Mouse (Mus musculus): Measurements from ENCODE around the gene Arsb.
A peak's percentile ranks its signal among the peaks of the same experiment; 100 is the strongest.

Gene Arsb

DNA sequence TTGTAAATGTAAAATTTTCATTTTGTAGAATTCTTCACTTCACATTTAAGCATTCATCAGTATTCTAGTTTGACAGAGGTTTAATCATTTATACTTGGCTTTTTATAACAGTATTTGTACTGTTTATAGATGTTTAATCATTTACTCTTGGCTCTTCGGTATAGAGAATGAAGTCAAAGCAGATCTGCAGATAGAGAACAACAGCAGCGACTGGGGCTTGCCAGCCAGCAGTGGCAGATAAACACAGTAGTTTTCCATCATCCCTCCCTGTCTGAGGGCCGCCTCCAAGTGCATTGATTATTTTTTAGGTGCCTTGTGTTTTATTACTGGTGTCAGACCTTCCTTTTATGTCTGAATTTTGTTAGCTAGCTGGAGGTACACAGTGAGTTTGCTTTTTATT, 118.6 kb downstream of the Arsb start:
- DNase-seq (ENCODE audit: low spot score): no peak

- no peak for DNase-seq (ENCODE audit: low spot score)
Observed at GRCm38 (mm10) chr13:93891276-93891675, 119.8 kb downstream of the Arsb start.

DNA sequence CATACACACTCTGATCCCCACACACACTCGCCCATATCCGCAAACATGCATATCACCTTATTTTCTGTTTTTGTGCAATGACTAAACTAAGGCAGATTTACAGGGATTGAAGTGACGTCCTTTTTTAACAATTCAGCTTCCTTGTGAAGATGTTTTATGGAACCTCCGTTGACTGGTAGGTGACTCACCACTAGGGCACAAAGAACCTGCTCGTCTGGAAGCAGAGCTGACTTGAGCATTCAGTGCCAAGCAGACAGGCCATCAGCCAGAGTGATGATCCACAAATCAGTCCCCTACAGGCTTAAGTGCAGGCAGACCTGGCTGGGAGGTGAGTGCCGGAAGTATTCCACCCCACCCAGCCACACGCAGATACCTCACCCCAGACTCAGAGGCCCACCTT, 120.7 kb downstream of the Arsb start:
- DNase-seq (ENCODE audit: low spot score): no peak

DNA sequence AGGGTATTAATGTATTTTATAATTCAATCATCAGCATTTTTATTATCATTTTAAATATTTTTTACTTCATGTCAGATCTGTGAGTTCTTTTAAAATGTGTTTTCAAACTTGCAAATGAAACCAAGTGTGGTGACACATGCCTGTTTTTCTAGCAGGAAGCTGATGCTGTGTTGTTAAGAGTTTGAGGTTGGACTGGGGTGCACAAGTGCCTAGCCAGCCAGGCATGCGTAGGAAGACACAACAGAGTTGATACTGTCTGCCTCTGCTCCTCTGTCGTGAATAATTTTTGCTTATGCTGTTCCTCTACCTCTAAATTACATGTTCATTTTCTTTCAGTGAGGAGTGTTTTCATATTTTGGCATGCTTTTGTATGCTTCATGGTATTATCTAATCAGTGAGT, 122.7 kb downstream of the Arsb start:
- DNase-seq (ENCODE audit: low spot score): no peak

DNA sequence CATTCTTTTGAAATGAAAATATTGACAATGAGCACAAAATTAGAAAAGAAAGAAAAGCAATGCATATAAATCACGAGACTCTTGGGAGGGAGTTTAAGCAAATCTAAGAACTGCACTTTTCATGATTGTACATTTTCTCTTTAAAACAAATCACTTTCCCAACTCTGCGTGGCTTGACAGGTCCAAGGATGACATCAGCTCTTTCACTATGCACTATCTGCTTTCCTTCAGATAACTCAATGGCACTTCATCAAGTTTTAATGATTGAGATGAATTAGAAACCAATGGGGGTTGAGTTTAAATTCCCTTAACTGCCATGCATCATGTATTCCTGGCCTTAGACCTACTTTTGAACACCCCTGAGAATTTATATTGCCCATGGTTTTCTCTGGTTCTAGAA, 124.0 kb downstream of the Arsb start:
- DNase-seq (ENCODE audit: low spot score): no peak

GRCm38 (mm10) chr13:93897943-93898826, 126.8 kb downstream of the Arsb start:
- DNase-seq (ENCODE audit: low spot score): no peak

GRCm38 (mm10) chr13:93899378-93900256, 128.2 kb downstream of the Arsb start:
- no peak for DNase-seq (ENCODE audit: low spot score)

DNA sequence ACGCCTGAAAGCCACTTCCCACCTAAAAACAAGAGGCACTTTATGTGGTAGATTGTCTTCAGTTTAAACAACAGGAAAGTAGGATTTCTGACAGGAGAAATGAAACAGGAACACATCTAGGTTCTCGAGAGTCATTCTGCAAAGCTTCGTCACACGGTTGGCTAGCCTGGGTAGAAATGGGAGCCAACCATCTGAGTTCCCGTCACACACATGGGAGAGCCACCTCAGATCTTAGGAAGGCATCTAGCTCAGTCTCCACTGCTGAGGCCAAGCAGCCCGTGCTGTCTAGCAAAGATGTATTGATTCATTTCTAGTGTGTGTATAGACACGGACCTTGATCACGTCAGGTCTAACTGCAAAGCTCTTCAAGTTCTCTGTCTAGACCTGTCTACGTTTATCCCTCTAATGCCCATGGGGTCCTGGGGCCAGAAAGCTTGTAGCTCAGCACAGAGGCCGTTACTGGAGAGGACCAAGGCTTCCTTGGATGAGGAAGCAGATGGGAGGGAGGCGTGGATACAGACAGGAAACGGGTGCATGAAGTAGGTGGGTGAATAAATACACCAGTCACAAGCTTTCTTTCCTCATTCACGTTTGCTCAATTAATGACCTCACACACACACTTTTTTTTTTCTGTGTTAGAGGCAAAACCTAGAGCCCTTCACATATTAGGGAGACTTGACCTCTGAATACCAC, 129.7 kb downstream of the Arsb start:
- DNase-seq (ENCODE audit: low spot score): no peak

GRCm38 (mm10) chr13:93902126-93902525, 130.7 kb downstream of the Arsb start:
- no peak for DNase-seq (ENCODE audit: low spot score)

GRCm38 (mm10) chr13:93906552-93907245, 135.3 kb downstream of the Arsb start:
- no peak for DNase-seq (ENCODE audit: low spot score)

DNA sequence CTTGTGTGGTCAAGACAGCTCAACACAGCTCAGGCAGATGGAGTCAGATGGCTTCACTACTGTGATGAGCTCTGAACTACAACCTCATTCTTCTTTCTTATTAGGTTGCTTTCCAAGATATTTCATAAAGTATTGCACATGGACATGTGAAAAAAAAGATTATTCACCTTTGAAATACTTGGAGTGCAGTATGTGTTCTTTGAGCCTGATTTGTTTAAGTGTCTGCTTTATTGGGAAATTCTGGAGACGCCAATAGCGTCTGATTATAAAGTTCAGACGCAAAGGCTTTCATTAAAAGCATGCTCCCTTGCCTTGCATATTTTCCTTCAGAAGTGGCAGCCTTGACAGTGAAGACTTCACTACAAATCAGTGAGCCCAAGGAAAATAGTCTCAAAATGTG, 136.5 kb downstream of the Arsb start:
- no peak for DNase-seq (ENCODE audit: low spot score)

GRCm38 (mm10) chr13:93909847-93910246, 138.4 kb downstream of the Arsb start:
- DNase-seq (ENCODE audit: low spot score): no peak

DNA sequence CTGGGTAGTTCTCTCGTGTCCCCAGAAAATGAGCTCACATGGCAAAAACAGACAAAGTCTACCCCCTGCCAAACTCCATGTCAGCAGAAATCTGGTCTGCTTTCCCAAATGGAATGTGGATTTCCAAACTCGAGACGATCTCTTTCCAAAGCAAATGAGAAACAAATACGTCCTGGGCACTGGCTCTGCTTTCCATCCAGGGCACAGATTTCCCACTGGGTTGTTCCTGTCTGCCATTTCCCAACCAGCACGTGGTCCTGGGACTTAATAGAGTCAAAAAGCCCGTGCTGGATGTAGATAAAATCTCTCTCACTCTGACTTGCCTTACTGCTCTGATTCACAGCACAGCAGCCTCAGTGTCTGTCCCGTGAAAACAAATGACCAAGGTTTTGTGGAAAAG, 139.6 kb downstream of the Arsb start:
- no peak for DNase-seq (ENCODE audit: low spot score)

DNA sequence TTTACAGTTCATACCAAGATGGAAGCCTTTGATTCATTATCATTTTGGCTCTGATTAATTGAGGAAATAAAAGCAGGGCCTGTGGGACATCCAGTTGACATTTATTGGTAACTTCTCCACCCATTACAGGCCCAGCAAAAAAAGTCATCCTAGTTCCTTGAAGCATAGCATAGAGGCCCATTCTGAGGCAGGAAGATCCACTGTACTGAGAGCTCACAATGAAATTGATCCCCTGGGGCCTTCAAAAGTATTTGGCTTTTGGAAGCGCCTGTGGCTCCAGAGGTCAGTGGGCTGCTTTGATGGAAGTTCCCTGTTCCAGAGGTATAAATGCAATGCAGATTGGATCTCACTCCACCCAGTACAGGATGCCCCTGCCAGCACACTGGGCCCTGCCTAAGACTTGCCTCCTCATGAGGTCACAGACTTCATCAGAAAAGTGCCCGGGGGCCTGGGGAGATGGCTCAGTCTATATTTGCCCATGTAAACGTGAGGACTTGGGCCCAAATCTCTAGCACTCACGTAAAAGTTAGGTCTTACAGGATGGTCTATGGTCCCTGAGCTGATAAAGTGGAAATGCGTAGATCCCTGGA, 141.0 kb downstream of the Arsb start:
- DNase-seq (ENCODE audit: low spot score): peak; percentile 15

DNA sequence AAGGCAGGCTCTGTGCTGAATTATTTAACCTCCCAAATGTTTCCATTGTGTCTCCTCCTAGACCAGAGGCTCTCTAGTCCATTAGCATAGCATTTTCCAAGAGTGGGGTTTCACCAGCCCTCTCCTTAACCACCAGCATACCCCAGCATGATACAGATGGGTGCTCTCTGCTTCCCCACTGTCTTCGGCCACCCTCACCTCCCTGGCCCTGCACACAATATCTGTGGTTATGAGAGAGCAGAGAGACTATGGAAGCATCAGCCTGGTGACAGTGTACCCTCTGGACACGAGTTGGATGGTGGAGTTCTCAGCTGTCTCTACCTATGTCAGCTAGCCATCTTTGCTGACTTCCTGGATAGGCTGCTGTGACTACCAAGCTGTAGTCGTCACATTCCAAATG, 142.8 kb downstream of the Arsb start:
- DNase-seq (ENCODE audit: low spot score): no peak

DNA sequence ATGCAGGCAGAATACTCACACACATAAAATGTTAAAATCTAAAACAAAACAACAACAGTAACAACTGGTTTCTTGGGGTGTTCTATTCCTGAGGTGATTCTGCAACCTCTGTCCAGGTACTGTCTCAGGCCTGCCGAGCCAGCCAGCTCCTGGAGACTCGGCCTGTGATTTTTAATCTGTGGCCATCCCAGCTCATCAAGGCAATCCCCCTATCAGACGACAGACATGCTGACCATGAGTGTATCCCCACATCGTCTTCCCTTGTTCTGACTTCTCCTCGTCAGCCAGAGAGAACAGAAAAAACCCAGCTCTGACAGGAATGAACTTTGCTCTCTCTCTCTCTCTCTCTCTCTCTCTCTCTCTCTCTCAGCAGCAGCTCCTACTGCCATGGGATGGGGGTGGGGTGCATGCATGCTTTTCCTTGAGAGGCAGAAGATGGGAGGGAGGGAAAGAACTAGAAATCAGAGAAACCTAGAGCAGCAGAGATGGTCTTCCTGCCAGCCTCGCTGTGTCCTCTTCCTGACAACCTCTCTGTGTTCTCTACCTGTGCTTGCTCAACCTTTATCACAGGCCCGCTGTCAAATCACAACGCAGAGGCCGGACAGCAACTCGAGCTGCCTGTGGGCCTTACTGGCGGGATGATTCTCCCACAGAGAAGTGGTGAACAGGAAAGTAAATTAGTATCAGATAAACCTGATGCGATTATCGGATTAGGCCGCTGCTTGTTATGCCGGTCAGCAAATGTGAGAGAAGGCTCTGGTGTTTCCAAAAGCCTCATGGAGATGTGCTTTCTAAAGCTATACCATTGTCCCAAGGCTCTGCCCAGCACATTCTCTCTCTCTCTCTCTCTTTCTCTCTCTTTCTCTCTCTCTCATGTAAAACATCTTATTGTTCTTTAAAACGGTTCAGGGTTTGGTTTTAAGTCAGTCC, 144.5 kb downstream of the Arsb start:
- no peak for DNase-seq (ENCODE audit: low spot score)

DNA sequence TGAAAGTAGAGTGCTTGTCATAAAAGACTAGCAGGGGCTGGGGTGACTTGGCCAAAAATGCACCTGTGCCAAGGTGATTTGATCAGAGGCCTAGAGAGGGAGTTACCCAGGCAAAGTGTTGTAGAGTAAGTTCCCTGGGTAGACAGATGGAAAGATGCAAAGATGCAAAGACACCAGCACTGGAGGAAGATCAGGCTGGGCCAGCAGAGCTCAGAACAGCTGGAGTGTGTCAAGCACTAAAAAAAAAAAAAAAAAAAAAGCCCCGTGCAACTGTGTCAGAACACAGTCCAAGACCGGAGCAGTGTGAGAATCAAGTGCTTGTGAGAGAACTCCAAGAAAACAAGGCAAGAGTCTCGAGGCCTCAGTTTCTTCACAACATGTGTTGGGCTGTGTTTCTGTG, 148.1 kb downstream of the Arsb start:
- no peak for DNase-seq (ENCODE audit: low spot score)

DNA sequence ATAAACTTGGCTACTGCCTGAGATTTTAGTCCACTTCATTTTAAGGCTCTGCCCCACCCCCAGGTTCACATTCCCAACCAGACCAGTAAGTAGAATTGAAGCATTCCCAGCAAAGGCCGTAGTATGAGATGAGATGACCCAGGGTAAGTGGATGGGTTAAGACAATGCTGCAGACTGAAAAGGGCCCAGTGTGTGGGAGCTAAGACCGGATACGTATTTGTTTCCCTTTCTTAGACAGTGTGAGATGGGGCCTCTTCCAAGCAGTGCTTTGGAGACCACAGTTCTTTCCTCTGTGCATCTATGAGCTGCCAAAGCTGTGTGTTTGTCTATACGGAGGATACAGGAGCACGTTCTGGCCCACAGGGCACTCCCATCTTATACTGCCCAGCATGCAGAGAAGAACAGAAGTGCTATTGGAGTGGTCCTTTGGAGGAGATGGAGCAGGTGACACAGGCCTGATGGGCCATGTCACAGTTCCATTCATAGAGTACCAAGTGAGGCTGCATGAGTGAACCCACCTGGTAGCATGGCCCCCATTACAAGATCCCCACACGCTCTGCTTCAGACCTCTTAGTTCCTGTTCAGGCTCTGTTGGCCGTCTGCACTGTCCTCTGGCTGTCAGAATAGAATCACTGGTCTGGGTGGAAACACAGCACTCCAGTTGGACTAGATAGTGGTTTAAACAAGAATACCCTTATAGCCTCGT, 148.8 kb downstream of the Arsb start:
- no peak for DNase-seq (ENCODE audit: low spot score)

DNA sequence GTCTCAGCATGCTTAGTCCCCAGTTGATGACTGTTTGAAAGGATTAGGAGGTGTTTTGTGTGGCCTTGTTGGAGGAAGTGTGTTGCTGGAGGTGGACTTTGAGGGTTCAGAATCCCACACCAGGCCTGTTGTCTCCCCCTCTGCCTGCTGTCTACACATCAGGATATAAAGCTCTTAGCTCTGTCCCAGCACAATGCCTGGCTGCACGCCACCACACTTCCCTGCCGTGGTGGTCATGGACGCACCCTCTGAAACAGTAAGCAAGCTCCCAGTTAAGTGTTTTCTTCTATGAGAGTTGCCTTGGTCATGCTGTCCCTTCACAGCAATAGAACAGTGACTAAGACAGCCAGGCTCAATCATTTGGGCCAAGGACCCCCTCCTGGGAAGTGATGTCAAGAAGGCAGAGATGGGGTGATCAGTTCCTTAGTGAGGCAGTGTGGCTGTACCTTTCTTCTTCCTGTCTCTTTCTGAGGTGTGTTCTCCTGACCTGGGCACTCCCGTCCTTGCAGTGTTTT, 149.4 kb downstream of the Arsb start:
- DNase-seq (ENCODE audit: low spot score): no peak

All from testis, postnatal 14 days (tissue).